Mouse (Mus musculus) intestine, embryonic 14.5 days (tissue): ENCODE results near the gene St8sia1. TPM values are rescaled to one million over a fixed set of nuclear protein-coding genes. Genes with fewer than 3 reads are reported as not detected.

Source experiments
- ATAC-seq: fragments of 200-750 bp; cut with Nextera tagmentation; replicated peaks from 2 replicates; pipeline ENCODE4 v1.8.0; 2017; ENCODE audit warnings: low read depth, moderate number of reproducible peaks, moderate TSS enrichment, moderate library complexity; ENCODE audit not compliant: low FRiP score, low TSS enrichment
- DNase-seq: peaks from one replicate; pipeline ENCODE4 v3.0.0-alpha.2; 2018; ENCODE audit warnings: low spot score
- H3K27ac ChIP-seq: fragments of 300-500 bp; sonication (generic); 2 replicates; pipeline ENCODE4 v1.5.1; 2014; ENCODE audit warnings: low read depth, mild to moderate bottlenecking, control low read depth
- H3K27me3 ChIP-seq: fragments of 300-500 bp; sonication (generic); replicated peaks from 2 replicates; pipeline ENCODE4 v1.6.1; 2014; ENCODE audit warnings: low read length, control low read depth; ENCODE audit not compliant: control insufficient read depth, insufficient read depth
- H3K36me3 ChIP-seq: fragments of 300-500 bp; sonication (generic); 2 replicates; pipeline ENCODE4 v1.6.1; 2014; ENCODE audit warnings: low read length, control low read depth; ENCODE audit not compliant: control insufficient read depth, insufficient read depth
- H3K4me1 ChIP-seq: fragments of 300-500 bp; sonication (generic); replicated peaks from 2 replicates; pipeline ENCODE4 v1.6.1; 2014; ENCODE audit warnings: low read length, control low read depth, mixed read lengths; ENCODE audit not compliant: control insufficient read depth, insufficient read depth
- H3K4me2 ChIP-seq: fragments of 300-500 bp; sonication (generic); 2 replicates; pipeline ENCODE4 v1.6.1; 2014; ENCODE audit warnings: low read length
- H3K4me3 ChIP-seq: fragments of 300-500 bp; sonication (generic); 2 replicates; pipeline ENCODE4 v1.5.1; 2014; ENCODE audit warnings: low read depth, low read length, control low read depth, mixed read lengths
- H3K9ac ChIP-seq: fragments of 300-500 bp; sonication (generic); 2 replicates; pipeline ENCODE4 v1.6.1; 2014; ENCODE audit warnings: mild to moderate bottlenecking, low read length
- H3K9me3 ChIP-seq: fragments of 300-500 bp; sonication (generic); 2 replicates; pipeline ENCODE4 v1.6.1; 2016; ENCODE audit warnings: low read length, control low read depth; ENCODE audit not compliant: control insufficient read depth
- WGBS: fragments of 180-500 bp; shearing (Covaris S2); extraction: QIAGEN DNeasy Blood & Tissue Kit; methylation state at CpG from one replicate; pipeline ENCODE4 v1.1.7; 2014; 5-methylcytosine and 5-hydroxymethylcytosine counted together
- polyA plus RNA-seq: library from polyadenylated mRNA; unstranded; fragments of >200 nt; fragmentation: Nextera tagmentation; extraction: Ambion mirVana; gene quantifications from 2 replicates; pipeline ENCODE4 v1.2.1, GENCODE M21; 2014

The St8sia1 gene
- polyA plus RNA-seq, 1 experiment from 2014 or later, result 1.8 TPM

GRCm38 (mm10) chr6:142994821-142995220 lies 30.6 kb upstream of the St8sia1 start:
- H3K4me2 ChIP-seq, result no peak overlapping the region
- H3K27me3 ChIP-seq, result no peaks in the 10 kb centered on the region
- peaks cover 17% of the 10 kb centered on the region for H3K4me1 ChIP-seq
- H3K9me3 ChIP-seq, result no peaks in the 10 kb centered on the region
- DNase-seq (no peak), ATAC-seq (no peak; the same call in 1 of the 2 replicates)
- H3K36me3 ChIP-seq, result no peaks in the 10 kb centered on the region
- no peak overlapping the region for H3K9ac ChIP-seq
- H3K27ac ChIP-seq, result peak overlapping the region; percentile 40
- H3K4me3 ChIP-seq, result no peak overlapping the region
- WGBS, result 23% methylated on average over 7 of the region's 7 CpGs

GRCm38 (mm10) chr6:142993705-142994698 lies 29.8 kb upstream of the St8sia1 start:
- Histone ChIP-seq H3K27ac (peak overlapping the region; percentile 88), H3K9ac (no peak overlapping the region), H3K9me3 (no peaks in the 10 kb centered on the region), H3K36me3 (no peaks in the 10 kb centered on the region), H3K4me3 (no peak overlapping the region), H3K4me2 (peak overlapping the region; percentile 30), H3K4me1 (peaks cover 17% of the 10 kb centered on the region), H3K27me3 (no peaks in the 10 kb centered on the region)
- WGBS, result 16% methylated on average over 14 of the region's 14 CpGs
- DNase-seq, result peak; percentile 61
- ATAC-seq, result peak; percentile 80

GRCm38 (mm10) chr6:142992971-142993370 lies 28.7 kb upstream of the St8sia1 start:
- Histone ChIP-seq H3K9ac (no peak overlapping the region), H3K27ac (no peak overlapping the region), H3K27me3 (no peaks in the 10 kb centered on the region), H3K9me3 (no peaks in the 10 kb centered on the region), H3K4me2 (no peak overlapping the region), H3K4me3 (no peak overlapping the region), H3K36me3 (no peaks in the 10 kb centered on the region), H3K4me1 (peaks cover 17% of the 10 kb centered on the region)
- 67% methylated on average over 2 of the region's 2 CpGs for WGBS
- ATAC-seq (no peak), DNase-seq (peak; percentile 37)

DNA sequence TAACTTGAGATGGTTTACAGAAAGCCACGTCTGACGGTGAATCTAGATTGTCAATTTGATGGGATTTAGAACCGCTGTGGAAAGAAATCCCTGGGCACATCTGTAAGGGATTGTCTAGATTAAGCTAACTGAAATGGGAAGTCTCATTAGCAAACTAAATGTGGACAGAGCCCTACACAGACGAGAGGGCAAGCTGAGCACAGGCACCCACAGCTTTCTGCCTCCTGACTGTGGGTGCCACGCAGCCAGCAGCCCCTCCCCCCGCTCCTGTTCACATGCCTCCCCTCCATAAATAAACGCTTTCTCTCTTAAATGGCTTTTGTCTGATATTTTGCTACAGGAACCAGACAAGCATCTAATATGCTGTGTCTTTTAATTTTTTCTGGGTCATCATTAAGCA lies 27.8 kb upstream of the St8sia1 start:
- ATAC-seq, result no peak
- H3K27ac ChIP-seq, result no peak overlapping the region
- H3K4me1 ChIP-seq, result peaks cover 17% of the 10 kb centered on the region
- 38% methylated on average over 7 of the region's 7 CpGs for WGBS
- no peaks in the 10 kb centered on the region for H3K27me3 ChIP-seq
- no peaks in the 10 kb centered on the region for H3K36me3 ChIP-seq
- H3K4me2 ChIP-seq, result no peak overlapping the region
- DNase-seq, result peak; percentile 44
- no peaks in the 10 kb centered on the region for H3K9me3 ChIP-seq
- H3K9ac ChIP-seq, result no peak overlapping the region
- H3K4me3 ChIP-seq, result no peak overlapping the region

DNA sequence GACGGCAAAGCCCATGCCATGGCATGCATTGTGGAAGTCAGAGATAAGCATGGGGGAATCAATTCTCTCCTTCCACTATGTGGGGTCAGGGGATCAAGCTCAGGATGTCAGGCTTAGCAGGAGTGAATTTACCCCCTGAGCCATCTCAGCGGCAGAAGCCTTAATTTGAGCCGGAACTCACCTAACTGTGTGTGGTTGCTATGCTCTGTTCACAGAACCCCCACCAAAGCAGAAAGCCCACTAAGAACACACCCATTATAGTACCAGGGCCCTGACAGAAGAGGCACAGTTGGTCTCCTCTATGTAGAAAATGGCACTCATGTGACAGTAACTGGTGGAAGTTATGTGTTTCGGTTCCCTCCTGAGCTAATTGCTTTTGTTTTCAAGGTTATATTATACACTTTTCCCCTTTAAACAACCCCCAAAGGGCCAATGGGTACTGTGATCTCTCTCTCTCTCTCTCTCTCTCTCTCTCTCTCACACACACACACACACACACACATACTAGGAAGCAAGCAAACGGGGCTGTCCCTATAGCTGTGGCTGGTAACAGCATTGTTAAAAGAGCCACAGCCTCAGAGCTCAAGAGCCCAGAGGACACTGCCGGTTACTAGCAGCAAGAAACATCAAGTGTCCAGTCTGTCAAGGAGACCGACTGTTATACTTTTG lies 27.3 kb upstream of the St8sia1 start:
- Histone ChIP-seq H3K27me3 (no peaks in the 10 kb centered on the region), H3K27ac (no peak overlapping the region), H3K4me1 (peaks cover 17% of the 10 kb centered on the region), H3K4me3 (no peak overlapping the region), H3K4me2 (no peak overlapping the region), H3K9ac (no peak overlapping the region), H3K36me3 (no peaks in the 10 kb centered on the region), H3K9me3 (no peaks in the 10 kb centered on the region)
- ATAC-seq, result no peak
- peak; percentile 36 for DNase-seq
- 45% methylated on average over 7 of the region's 7 CpGs for WGBS

DNA sequence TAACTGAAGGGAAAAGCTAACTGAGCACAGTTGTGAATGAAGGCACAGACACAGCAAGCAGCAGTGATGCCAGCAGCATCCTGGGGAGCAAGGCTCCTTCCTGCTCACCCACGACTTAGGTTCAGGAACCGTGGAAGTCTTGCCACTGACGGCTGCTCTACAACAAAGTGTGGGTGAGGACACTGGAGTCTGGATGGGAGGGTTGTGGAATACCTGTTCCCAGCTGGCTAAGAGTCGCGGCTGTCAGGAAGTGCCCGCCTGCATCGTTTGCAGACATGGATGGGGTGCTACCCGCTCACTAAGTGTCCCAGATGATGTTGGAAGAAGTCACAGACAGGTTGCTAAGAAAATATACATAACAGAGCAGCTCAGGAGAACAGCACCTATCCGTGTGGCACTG lies 26.3 kb upstream of the St8sia1 start:
- Histone ChIP-seq H3K4me2 (no peak overlapping the region), H3K27me3 (no peaks in the 10 kb centered on the region), H3K4me1 (peaks cover 16% of the 10 kb centered on the region), H3K9me3 (no peaks in the 10 kb centered on the region), H3K9ac (no peak overlapping the region), H3K4me3 (no peak overlapping the region), H3K36me3 (no peaks in the 10 kb centered on the region), H3K27ac (no peak overlapping the region)
- DNase-seq, result peak; percentile 42
- no peak for ATAC-seq
- WGBS, result 79% methylated on average over 9 of the region's 9 CpGs

GRCm38 (mm10) chr6:142989495-142989894 lies 25.2 kb upstream of the St8sia1 start:
- Histone ChIP-seq H3K4me1 (peaks cover 7% of the 10 kb centered on the region), H3K9me3 (no peaks in the 10 kb centered on the region), H3K9ac (no peak overlapping the region), H3K36me3 (no peaks in the 10 kb centered on the region), H3K27me3 (no peaks in the 10 kb centered on the region), H3K4me3 (no peak overlapping the region), H3K4me2 (no peak overlapping the region), H3K27ac (no peak overlapping the region)
- no peak for ATAC-seq
- peak; percentile 48 for DNase-seq
- 85% methylated on average over 13 of the region's 13 CpGs for WGBS

- Histone ChIP-seq H3K9ac (no peak overlapping the region), H3K36me3 (no peaks in the 10 kb centered on the region), H3K4me3 (no peak overlapping the region), H3K4me1 (peaks cover 4% of the 10 kb centered on the region), H3K27ac (no peak overlapping the region), H3K4me2 (no peak overlapping the region), H3K9me3 (no peaks in the 10 kb centered on the region), H3K27me3 (no peaks in the 10 kb centered on the region)
- WGBS, result 28% methylated on average over 10 of the region's 10 CpGs
- ATAC-seq (no peak), DNase-seq (peak; percentile 85)
Measured at GRCm38 (mm10) chr6:142988753-142989152, 24.5 kb upstream of the St8sia1 start.
